Mouse (Mus musculus): ENCODE results near the gene Gpr146.

Gpr146 gene

DNA sequence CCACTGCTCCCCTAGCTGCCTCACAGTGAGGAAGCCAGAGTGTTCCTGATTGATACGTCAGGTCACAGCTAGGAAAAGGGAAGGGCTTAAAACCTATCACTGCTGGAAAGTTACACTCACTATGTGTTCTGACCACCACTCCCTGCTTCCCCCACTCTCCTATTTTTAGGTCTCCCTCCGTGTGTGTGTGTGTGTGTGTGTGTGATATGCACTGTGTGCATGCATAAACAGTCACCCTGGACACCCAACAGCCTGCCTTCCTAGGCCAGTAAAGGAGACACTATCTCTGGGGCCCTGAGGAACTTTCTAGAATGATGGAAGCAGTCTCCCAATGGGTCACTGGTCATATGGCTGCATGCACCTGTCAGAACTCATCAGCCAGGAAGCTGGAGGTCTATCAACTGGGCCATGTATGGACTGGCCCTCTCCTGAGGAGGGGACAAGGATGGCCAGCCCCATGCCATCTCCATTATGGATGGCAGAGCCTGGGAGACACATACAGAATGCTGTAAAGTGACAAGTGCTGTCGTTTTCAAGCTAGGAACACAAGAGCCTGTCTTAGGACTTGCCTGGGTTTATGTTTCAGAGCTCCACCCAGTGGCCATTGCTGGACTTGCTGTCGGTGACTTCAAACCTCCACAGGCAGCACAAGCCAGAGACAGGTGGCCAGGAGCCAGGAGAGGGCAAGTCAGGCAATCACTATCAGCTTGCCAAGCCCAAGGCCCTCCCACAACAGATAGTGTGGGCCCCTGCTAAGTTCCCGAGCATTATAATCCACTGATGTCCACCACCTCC lies 20.7 kb downstream of the Gpr146 start:
- peak; percentile 87 for DNase-seq (ENCODE audit: extremely low read depth, low read depth)

DNA sequence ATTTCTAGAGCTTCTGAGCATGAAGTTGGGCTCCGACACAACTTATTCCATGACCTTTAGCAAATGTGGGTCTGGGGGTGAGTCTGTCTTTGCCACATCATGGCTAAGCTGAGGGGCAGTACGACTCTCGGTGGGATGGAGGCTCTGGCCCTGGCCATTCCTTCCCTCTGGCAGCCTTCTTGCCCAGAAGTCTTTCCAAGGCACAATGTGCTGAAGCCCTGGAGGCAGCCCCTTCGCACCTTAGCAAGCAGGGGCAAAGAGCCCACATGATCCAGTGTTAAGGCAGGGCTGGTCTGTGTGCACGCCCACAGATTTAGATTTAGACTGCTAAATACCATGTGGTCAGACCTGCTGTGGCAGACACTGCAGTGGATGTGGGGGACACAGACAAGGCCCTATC lies 21.3 kb downstream of the Gpr146 start:
- DNase-seq (ENCODE audit: extremely low read depth, low read depth): no peak

DNA sequence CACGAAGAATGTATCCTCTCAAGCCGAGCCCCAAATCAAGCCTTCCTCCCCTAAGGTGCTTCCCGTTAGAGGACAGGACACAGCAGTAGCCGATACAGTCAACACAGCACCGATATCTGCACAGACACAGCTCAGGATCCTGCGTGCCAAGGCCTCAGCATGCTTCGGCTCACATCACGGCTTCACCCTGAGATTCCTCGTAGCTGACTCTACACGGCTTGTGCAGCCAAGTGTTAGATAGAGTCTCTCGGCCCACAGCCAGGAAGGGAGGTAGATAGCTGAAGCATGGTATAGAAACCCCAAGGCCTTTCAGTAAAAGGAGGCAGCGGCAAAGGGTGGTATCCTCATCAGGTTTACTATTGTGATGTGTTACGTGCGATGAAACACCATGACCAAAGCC lies 22.5 kb downstream of the Gpr146 start:
- no peak for DNase-seq (ENCODE audit: extremely low read depth, low read depth)

DNA sequence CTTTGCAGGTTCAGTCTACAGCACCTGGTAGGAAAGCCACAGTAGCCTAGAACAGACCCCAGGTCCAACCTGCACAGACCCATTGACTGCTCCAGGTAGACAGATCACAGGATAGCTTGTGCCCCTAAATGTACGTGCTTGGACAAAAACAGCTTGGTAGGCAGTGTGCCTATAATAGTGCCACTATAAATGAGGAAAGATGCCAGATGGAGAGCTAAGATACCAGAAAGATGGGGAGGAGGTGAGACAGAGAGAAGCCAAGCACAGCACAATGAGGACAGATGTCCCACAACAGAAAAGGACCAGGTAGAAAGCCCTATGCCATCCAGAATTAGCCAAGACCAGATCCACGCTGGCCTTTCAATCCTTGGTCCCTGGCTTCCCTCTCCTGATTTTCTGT lies 24.6 kb downstream of the Gpr146 start:
- no peak for DNase-seq (ENCODE audit: extremely low read depth, low read depth)

DNA sequence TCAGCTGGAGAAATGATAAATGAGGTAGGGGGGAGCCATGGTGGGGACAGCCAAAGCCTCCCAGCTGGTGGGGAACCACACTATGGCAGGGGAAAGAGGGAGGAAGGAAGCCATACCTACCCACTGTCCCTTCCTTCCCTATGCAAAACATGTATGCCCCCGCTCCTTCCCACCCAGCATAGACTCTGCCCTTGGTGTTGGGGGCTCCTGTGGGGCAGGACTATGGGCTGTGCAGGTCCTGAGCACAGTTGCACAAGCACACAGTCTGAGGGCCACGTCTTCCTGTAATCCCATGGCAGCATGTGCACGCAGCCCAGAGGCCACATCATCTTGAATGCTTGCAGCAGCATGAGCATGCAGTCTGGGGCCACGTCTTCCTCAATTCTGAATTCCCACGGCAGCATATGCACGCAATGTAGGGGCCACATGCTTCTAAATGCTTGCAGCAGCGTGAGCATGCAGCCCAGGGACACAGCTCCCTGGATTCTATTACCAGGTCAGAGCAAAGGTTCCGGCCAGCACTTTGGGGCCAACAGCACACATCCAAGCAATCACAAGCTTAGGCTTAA lies 26.3 kb downstream of the Gpr146 start:
- DNase-seq (ENCODE audit: extremely low read depth, low read depth): no peak

DNA sequence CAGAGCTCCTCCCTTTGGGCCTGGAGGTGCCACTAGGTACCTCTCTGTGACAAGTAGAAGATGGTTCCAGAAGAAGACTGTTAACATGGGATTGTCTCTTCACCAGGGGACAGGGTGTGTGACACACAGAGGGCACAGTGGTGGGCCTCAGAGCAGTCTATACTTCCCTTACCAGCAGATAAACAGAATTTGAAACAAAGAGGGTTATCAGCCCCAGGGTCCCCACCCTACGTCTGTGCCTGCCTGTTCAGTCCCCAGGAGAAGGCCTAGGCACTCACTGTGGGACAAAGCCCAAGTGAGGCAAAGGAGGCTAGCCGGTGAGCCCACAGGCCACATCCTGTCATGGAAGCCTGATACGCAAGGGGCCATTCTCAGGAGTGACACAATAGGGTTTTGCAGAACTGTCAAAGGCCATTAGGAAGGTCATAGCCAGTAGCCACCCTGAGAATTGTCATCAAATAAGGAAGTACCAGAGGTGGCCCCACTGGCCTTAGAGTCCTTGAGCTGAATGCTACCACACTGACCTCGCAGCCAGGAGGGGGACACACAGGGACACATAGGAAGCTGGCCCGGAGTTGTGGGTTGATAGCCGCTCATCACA lies 27.4 kb downstream of the Gpr146 start, which contains the start of gene C130050O18Rik:
TSS of gene C130050O18Rik (plus strand) at position 480 of the 601 bp plus-strand sequence.
- no peak for DNase-seq (ENCODE audit: extremely low read depth, low read depth)

DNA sequence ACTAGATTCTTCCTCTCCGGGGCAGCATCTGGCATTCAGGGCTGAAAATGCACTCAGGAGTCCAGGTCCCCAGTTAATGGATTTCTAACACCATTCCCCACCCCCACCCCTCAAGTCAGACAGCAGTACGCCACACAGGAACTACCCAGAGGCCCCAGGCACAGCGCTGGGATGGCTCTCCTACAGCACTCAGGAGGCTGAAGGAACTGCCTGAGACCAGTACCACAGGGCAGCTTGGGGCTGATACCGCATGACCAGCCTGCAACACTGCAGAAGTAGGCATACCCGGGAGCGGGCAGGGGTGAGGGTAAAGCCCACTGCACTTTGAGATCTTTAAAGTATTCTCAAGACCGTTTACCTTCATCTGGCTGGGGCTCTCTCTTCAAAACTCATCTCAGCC lies 28.0 kb downstream of the Gpr146 start:
- no peak for DNase-seq (ENCODE audit: extremely low read depth, low read depth)

DNA sequence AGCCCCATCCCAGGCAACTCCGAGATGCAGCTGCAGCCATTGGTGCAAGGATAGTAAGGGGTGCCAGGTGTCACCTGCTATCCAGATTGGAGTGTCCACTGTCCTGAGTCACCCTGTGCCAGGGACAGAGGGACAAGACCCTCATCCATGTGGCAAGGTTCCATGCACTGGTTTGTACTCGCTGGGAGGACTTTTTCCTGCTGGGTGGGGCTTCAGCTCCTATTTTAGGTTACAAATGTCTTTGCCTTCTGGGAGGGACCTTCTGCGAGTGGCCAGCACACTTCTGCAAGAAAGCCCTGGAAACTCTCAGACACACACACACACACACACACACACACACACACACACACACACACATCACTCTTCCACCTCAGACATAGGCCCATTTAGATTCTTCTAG lies 28.5 kb downstream of the Gpr146 start:
- no peak for DNase-seq (ENCODE audit: extremely low read depth, low read depth)

DNA sequence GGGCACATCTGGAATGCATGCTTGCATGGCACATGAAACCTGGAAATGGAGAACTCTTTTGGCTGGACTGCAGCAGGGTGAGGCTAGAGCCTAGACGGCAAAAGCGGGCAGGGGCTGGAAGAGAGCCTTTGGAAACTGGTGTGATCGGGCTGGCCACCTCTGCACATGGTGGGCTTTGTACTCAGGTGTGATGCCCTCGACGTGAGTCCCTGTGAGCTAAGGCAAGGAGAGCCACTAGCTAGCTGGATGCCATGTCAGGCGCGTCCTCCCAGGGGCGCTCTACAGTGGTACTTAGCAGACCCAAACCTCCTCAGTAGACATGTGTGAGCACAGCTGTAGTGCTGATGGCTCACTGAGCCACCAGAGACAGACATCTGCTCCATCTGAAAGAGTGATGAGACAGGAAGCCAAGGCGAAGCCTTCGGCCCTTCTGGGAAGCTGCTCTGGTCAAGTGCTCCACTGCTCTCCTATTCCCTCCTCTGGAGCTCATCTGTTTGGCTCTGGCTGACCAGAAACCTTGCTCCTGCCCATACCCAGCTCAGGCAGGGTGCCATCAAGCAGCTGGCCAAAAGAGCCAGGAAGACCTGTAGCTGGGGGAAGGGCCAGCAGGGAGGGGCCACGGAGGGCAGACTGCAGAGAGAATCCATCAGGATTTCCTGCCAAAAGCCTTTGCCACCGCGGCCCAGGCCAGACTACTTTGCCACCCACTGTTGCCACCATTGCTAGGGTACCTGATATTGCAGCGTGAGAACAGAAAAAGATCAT lies 29.8 kb downstream of the Gpr146 start:
- DNase-seq (ENCODE audit: extremely low read depth, low read depth): no peak

DNA sequence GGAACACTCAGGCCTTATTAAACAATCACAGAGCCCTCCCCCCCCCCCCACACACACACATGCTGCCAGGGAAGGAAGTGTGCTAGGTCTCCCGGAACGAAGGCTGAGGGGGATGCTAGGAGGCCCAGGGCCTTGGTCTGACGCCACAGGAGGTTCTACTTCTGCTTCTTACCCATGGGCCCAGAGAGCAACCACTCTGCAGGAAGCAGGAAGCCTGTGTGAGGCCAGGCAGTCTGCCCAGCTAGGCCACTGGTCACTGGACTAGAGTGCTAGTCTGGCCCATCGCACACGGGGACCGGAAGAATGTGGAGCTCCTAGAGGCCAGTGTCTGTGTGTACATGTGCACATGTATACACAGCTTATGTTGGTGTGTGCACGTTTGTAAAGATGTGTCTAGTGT lies 31.0 kb downstream of the Gpr146 start:
- no peak for DNase-seq (ENCODE audit: extremely low read depth, low read depth)

DNA sequence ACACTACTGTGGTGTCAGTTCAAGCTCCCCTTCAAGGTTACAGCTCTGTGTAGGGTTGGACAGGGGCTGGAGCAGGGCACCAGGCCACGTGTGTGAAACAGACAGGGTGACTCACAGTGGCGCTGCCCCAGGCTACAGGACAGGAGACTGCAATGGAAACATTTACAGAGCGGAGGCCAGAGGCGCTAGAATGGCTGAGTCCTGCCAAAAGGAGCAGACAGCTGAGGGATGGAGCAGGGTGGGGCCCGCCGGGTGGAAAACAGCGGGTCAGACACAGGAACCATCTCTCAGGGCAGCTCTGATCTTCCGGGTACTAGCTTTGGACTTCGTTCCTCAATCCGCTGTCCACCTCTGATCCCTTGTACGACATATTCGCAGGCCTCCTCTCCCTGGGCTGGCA lies 31.9 kb downstream of the Gpr146 start:
- no peak for DNase-seq (ENCODE audit: extremely low read depth, low read depth)

DNA sequence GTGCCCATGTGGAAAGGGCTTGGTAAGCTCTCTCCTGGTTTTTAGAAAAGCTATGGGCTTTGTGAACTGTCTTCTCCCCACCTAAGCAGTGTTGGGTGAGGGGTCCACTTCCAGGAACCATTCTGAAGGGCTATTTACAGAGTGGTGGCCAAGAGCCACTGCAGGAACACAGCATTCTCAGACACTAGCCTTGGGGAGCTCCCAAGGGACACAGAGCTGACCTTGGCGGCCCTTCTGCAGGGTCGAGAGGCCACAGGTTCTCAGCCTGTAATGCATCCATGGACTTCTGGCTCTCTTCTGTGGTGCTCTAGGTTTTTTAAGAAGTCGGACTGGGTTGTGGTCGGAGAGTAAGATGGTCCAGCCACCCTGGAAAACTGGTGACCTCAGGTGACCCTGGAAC lies 32.6 kb downstream of the Gpr146 start:
- DNase-seq (ENCODE audit: extremely low read depth, low read depth): no peak

DNA sequence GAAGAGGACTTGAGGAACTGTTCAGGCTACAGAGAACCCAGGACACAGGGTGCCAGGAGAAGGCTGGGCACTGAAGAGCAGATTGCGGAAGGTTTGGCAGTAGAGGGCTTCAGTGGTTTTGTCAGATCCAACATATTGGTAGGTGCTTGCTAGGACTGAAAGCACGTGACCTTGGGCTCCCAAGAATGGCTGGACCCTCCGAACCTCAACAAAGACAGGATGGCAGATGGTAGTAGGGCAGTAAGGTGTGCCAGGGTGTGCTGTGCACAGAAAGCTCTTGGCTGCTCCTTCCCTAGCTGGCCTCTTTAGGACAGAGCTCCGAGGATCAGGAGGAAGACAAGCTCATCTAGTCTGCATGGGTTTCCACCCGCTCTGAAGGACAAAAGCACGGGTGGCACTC lies 33.6 kb downstream of the Gpr146 start:
- DNase-seq (ENCODE audit: extremely low read depth, low read depth): no peak

DNA sequence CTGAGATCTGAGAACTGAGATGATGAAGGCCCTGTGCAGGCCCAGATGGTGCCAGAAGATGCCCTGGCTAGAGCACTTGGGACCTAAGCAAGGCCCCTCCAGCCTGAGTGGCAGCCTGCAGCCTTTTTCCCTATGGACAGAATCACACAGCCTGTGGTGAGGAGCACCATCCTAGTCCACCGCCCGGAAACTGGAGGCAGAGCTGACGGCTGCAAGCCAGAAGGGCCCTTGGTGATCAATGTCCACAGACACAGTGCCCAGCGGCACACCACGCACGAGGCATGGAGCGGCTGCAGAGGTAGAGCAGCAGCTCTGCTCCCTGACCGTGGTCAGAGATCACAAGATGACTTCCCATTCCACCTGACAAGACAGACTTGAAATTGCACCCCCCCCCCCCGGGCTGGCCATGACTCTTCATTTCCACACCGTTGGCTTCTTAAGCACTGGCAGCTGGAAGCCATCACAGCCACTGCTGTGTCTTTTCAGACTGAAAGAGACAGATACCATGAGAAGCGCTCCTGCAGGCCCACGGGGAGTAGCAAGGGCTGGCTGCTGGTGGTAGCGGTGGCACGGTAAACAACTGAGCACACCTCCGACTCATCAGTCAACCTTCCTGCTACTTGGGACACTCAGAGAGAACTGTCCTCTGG lies 34.3 kb downstream of the Gpr146 start:
- no peak for DNase-seq (ENCODE audit: extremely low read depth, low read depth)

DNA sequence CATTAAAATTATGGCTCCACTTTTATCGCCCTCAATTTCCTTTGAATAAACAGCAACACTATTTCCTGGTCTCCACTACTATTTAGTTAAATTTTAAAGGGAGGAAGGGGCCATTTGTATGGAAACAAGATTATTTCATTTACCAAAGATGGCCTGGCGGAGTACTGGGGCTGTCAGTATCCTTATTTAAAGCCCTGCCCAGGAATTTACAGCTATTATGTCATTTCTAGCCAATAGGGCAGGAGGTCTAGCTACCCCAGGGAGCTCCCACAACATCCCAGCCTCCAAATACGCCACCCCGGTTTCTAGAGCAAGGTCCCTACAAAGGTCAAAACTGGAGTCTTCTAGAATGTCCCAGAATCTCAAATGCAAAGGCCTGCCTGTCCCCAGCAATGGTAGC lies 36.0 kb downstream of the Gpr146 start:
- DNase-seq (ENCODE audit: extremely low read depth, low read depth): no peak

DNA sequence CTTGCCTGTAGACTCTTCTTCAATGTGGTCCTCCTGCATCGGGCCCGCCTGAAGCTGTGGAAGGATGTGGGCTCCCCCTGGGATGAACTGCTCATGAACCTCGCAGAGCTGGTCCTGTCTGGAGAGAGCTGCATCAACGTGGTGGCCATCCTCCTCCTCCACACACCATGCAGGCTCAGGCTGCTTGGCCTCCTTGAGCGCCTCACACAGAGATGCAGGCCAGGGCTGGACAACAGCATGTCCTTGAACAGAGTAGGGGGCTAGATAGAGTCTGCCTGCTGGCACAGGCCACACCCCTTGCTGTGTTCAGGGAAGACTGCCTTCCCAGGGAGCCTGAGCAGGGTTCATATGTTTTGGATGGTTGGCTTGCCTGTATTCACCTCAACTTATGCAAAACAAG lies 37.5 kb downstream of the Gpr146 start:
- no peak for DNase-seq (ENCODE audit: extremely low read depth, low read depth)

DNA sequence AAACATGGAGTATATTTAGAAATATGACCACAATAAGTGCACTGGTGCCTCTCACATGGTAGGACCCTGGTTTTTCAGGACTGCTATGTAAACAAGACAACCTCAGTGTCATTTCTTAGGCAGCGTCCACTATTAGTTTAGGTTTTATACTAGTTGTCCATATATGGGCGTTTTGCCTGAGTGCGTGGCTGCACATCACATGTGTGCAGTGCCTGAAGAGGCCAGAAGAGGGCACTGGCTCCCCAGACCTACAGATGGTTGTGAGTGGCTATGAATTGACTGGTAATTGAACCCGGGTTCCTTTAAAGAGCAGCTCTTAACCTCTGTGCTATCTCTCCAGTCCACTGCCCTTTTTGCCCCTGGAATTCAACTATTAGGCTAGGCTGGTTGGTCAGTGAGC lies 39.4 kb downstream of the Gpr146 start:
- no peak for DNase-seq (ENCODE audit: extremely low read depth, low read depth)

DNA sequence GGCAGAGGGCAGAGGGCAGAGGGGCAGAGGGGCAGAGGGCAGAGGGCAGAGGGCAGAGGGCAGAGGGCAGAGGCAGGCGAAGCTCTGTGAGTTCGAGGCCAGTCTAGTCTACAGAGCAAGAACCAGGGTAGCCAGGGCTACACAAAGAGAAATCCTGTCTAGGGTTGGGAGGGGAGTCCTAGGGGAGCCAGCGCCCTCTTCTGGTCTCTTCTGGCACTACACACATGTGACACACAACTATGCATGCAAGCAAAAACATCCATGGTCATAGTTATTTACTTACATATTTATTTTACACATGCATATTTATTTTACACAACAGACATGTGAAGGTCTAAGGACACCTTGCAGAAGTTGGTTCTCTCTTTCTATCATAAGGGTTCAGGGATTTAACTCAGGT lies 40.0 kb downstream of the Gpr146 start:
- DNase-seq (ENCODE audit: extremely low read depth, low read depth): no peak

DNA sequence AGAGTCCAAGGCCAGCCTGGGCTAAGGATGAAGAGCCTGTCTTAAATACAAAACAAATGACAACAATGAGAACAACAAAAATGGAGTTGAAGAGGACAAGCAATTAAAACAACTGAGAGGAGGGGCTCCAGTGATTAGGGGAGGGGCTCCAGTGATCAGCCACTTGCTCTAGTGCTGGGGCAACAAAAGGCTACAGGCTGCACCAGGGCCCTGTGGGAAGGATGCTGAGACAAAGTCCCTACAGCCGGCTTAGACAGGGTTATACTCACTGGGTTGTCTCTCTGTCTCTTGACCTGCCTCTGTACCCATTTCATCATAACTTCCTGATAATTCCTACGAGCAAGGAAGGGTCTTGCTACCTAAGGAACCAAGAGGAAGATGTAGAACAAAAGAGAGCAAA lies 40.6 kb downstream of the Gpr146 start:
- DNase-seq (ENCODE audit: extremely low read depth, low read depth): no peak

DNA sequence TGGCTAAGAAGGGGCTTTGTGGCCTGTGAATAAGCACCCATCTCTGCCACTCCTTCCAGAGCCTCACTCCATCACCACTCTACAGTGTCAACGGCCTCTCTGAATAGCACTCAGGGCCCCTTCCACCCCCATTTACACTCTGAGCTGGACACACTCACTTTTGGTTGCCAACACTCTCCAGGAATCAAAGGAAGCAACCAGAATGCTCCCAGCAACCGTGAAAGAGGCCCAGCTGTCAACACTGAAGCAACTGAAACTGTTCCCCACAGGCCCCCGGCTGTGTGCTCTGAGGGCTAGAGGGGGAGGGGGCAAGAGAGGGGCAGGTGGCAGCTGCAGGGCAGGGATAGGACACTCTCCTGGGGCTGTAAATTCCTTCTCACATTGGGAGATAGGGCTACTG lies 41.1 kb downstream of the Gpr146 start:
- DNase-seq (ENCODE audit: extremely low read depth, low read depth): no peak

DNA sequence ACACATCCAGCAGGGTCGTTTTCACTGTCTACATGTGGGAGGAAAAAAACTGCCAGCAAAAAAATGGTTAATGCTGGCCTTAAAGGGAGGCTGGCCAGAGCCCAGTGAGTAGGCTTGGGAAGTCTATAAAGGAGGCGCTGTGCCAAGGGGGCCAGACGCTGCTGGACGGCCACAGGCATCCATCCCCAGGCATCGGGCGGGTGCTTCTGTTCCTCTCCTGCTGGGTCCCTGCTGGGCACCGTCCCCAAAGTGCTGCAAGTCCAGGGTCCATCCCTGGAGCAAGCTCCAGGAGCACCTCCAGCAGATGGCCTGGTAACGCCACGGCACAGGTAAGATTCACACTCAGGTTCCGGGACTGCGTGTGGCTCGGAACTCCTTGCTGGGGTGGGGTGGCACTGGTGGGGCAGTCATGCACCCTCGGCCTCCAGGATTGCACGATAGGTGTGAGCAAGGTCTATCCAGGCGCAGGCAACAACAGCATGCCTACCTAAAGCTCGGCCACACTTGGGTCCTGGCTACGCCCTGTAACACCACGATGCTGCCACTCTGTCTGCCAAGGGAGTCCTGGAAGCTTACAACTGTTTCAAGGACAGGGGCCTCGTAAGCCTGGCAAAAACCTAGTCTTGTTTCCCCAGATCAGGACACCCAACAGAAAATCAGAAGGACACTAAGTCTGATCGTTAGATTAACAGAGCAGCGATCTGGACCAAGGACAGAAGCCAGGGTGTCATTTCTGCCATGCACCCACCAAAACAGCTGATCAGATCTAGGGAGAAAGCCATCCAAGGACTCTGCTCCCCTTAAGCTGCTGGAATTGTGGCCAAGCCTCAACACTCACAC lies 45.7 kb downstream of the Gpr146 start, which contains the start of gene Gper1:
TSS of gene Gper1 (plus strand) at position 126 of the 840 bp plus-strand sequence.
- DNase-seq (ENCODE audit: extremely low read depth, low read depth): no peak

All from MEL-GATA-1-ER (cell line).